Mouse (Mus musculus) heart, embryonic 16.5 days (tissue): Measurements from ENCODE around the gene Slc41a1. TPM values are rescaled to one million over a fixed set of nuclear protein-coding genes. Genes with fewer than 3 reads are reported as not detected.
"Not testable (repeated sequence)": the region's sequence is repeated elsewhere in the genome, so short reads cannot be mapped to it uniquely, and the experiment has no call there.

Source experiments
- ATAC-seq: fragments of 200-750 bp; cut with Nextera tagmentation; replicated peaks from 2 replicates; pipeline ENCODE4 v1.8.0; 2017; ENCODE audit warnings: moderate number of reproducible peaks; ENCODE audit not compliant: insufficient read depth, low FRiP score; ENCODE audit errors: extremely low read depth
- H3K27ac ChIP-seq: fragments of 300-500 bp; sonication (generic); 2 replicates; pipeline ENCODE4 v1.5.1; 2014; ENCODE audit warnings: mild to moderate bottlenecking, low read length, control low read depth, moderate library complexity
- H3K27me3 ChIP-seq: fragments of 300-500 bp; sonication (generic); 2 replicates; pipeline ENCODE4 v1.6.1; 2014; ENCODE audit warnings: low read length, mixed read lengths; ENCODE audit not compliant: control insufficient read depth, insufficient read depth
- H3K36me3 ChIP-seq: fragments of 300-500 bp; sonication (generic); 2 replicates; pipeline ENCODE4 v1.6.1; 2014; ENCODE audit not compliant: control insufficient read depth, insufficient read depth
- H3K4me1 ChIP-seq: fragments of 300-500 bp; sonication (generic); 2 replicates; pipeline ENCODE4 v1.6.1; 2014; ENCODE audit warnings: low read length, mixed read lengths; ENCODE audit not compliant: control insufficient read depth, insufficient read depth
- H3K4me2 ChIP-seq: fragments of 300-500 bp; sonication (generic); 2 replicates; pipeline ENCODE4 v1.6.1; 2014; ENCODE audit warnings: low read depth, mild to moderate bottlenecking, control low read depth, low read length
- H3K4me3 ChIP-seq: fragments of 300-500 bp; sonication (generic); 2 replicates; pipeline ENCODE4 v1.5.1; 2014; ENCODE audit warnings: mild to moderate bottlenecking, control low read depth, low read length
- H3K9ac ChIP-seq: fragments of 300-500 bp; sonication (generic); 2 replicates; pipeline ENCODE4 v1.6.1; 2014; ENCODE audit warnings: low read length, control low read depth
- H3K9me3 ChIP-seq: fragments of 300-500 bp; sonication (generic); replicated peaks from 2 replicates; pipeline ENCODE4 v1.6.1; 2016; ENCODE audit warnings: low read length; ENCODE audit not compliant: control insufficient read depth
- WGBS: fragments of 180-500 bp; shearing (Covaris S2); extraction: QIAGEN DNeasy Blood & Tissue Kit; methylation state at CpG from one replicate; pipeline ENCODE4 v1.1.7; 2014; 5-methylcytosine and 5-hydroxymethylcytosine counted together
- polyA plus RNA-seq: library from polyadenylated mRNA; unstranded; fragments of >200 nt; fragmentation: Nextera tagmentation; extraction: Ambion mirVana; gene quantifications from 2 replicates; pipeline ENCODE4 v1.2.1, GENCODE M21; 2015

The Slc41a1 gene
- polyA plus RNA-seq, 1 experiment from 2014 or later, result 10.3 TPM

DNA sequence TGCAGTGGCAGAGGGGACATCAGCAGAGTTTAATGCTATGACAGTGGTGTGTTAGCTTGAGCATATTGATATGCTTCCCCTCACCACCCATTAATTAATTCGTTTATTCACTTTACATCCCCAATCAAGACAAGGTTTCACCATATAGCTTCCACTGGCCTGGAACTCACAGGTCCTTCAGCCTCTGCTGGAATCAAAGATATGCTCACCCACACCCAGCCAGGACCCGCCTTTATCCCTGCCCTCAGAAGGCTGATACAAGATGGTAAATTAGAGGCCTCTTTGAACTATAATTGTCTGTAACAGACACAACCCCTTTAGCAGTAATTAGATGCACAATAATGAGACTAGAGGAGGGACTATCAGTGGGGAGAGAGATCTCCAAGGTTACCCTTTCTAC, 17.6 kb upstream of the Slc41a1 start:
- Histone ChIP-seq H3K27me3 (no peaks in the 10 kb centered on the region), H3K9me3 (no peaks in the 10 kb centered on the region), H3K4me1 (no peaks in the 10 kb centered on the region), H3K36me3 (no peaks in the 10 kb centered on the region), H3K27ac (no peak overlapping the region), H3K9ac (no peak overlapping the region), H3K4me3 (no peak overlapping the region), H3K4me2 (no peak overlapping the region)
- ATAC-seq, result no peak
- 71% methylated on average over 2 of the region's 2 CpGs for WGBS

DNA sequence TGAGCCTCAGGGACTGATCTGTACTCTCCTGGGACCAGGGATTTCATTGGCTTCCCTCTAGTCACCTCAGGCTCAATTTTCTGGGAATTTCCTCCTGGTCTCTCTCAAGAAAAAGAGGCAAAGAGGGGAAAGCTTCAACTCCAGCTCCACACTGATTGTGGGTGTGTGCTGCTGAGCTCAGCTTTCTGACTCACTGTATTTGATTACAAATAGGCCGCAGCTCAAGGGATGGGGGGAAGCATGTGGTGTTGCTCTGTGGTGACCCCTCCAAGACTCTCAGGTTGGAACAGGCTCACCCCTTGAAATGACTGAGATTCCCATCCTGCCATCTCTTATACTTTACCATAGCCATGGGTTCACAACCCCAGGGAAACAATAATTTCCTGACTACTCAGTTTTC, 15.9 kb upstream of the Slc41a1 start:
- Histone ChIP-seq H3K4me2 (no peak overlapping the region), H3K9ac (no peak overlapping the region), H3K4me1 (no peaks in the 10 kb centered on the region), H3K27ac (no peak overlapping the region), H3K9me3 (no peaks in the 10 kb centered on the region), H3K36me3 (no peaks in the 10 kb centered on the region), H3K4me3 (no peak overlapping the region), H3K27me3 (no peaks in the 10 kb centered on the region)
- WGBS, result 75% methylated on average over 1 of the region's 1 CpGs
- ATAC-seq, result no peak

DNA sequence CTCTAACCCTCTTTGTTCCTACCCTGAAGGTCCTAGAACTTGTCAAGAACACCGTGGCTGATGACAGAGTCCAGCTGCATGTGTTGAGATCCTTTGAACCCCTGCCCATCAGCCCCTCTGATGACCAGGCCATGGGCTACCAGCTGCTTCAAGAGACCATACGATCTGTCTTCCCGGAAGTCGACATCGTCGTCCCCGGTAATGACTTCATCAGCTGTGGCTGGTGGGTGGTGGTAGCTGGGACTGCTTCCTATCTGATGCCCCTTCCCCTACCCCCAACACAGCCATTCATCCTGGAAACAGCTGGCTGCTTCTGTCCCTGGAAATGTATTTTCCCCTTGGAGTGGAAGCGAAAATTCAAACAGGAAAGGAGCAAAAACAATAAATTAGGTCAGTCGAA, 15.3 kb upstream of the Slc41a1 start:
- Histone ChIP-seq H3K27ac (no peak overlapping the region), H3K9ac (no peak overlapping the region), H3K4me3 (no peak overlapping the region), H3K4me1 (no peaks in the 10 kb centered on the region), H3K27me3 (no peaks in the 10 kb centered on the region), H3K4me2 (no peak overlapping the region), H3K9me3 (no peaks in the 10 kb centered on the region), H3K36me3 (no peaks in the 10 kb centered on the region)
- WGBS, result 36% methylated on average over 9 of the region's 9 CpGs
- ATAC-seq, result no peak

DNA sequence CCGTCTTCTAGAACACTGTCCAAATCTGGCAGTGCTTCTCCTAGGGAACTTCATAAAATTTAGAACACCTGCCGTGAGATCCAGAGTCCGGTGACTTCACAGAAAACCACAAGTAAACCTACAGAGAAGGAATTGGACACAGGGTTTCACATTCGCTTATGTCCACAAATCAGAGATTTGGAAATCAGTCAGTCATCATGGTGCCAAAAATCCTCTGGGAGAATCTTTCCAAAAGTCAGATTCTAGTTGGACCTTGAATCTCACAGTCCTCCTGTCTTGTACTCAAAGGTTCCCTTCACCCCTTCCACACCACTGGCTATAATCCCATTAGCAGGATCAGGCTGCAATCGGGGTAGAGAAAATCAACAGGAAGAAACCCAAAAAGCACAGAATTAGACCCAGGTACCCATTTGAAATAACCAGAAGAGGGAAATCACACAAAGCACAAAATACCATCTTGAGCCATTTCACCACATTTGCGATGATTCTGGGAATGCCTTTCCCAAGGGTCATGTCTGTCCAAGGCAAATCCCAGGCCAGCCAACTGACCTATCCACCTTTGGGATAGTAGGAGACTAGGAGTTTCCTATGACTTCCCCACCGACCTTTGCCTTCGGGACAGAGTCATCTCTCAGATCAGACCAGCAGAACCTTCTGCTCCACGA, 14.5 kb upstream of the Slc41a1 start:
- Histone ChIP-seq H3K4me3 (no peak overlapping the region), H3K9me3 (no peaks in the 10 kb centered on the region)
- ATAC-seq, result no peak

DNA sequence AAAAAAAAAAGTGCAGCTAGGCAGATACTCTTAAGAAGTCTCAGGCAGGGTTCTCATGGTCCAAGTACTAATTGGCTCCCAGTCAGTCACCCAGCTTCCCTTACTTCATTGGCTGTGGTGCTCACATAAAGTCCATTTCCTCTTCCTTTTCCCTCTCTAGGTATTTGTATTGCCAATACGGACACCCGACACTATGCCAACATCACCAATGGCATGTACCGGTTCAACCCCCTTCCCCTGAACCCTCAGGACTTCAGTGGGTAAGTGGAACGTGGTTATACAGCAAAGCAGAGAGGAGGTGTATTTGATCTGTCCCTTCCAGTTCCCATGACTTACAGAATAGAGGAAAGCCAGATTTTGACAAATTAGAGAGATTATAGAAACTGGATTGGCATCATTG, 13.6 kb upstream of the Slc41a1 start:
- 89% methylated on average over 4 of the region's 4 CpGs for WGBS

More for the DNA sequence above, 14.5 kb upstream of the Slc41a1 start:
- Histone ChIP-seq H3K27ac (no peak overlapping the region), H3K36me3 (no peaks in the 10 kb centered on the region), H3K4me1 (no peaks in the 10 kb centered on the region), H3K9ac (no peak overlapping the region), H3K27me3 (no peaks in the 10 kb centered on the region), H3K4me2 (no peak overlapping the region)
- WGBS, result 81% methylated on average over 9 of the region's 9 CpGs

DNA sequence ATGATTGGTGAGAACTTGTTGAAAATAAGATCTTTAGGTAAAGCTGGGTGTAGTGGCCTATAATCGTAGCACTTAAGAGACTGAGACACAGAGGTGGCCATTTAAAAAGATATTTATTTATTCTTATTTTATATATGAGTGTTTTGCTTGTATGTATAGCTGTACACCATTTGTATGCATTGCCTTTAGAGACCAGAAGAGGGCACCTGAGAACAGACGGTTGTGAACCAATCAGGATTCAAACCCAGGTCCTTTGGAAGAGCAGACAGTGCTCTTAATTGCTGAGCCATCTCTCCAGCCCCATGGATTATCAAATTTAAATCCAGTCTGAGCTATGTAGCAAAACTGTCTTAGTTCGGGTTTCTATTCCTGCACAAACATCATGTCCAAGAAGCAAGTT, 13.1 kb upstream of the Slc41a1 start:
- H3K9me3 ChIP-seq, result peaks cover under 1% of the 10 kb centered on the region
- H3K36me3 ChIP-seq, result no peaks in the 10 kb centered on the region
- no peak overlapping the region for H3K4me2 ChIP-seq
- no peak overlapping the region for H3K27ac ChIP-seq
- 81% methylated on average over 3 of the region's 3 CpGs for WGBS
- no peak overlapping the region for H3K9ac ChIP-seq
- H3K4me1 ChIP-seq, result no peaks in the 10 kb centered on the region
- H3K27me3 ChIP-seq, result no peaks in the 10 kb centered on the region
- ATAC-seq, result no peak
- no peak overlapping the region for H3K4me3 ChIP-seq

More for the DNA sequence above, 13.6 kb upstream of the Slc41a1 start:
- Histone ChIP-seq H3K9me3 (no peaks in the 10 kb centered on the region), H3K36me3 (no peaks in the 10 kb centered on the region), H3K4me3 (no peak overlapping the region), H3K9ac (no peak overlapping the region), H3K27me3 (no peaks in the 10 kb centered on the region), H3K27ac (no peak overlapping the region), H3K4me2 (no peak overlapping the region), H3K4me1 (no peaks in the 10 kb centered on the region)
- ATAC-seq, result no peak

DNA sequence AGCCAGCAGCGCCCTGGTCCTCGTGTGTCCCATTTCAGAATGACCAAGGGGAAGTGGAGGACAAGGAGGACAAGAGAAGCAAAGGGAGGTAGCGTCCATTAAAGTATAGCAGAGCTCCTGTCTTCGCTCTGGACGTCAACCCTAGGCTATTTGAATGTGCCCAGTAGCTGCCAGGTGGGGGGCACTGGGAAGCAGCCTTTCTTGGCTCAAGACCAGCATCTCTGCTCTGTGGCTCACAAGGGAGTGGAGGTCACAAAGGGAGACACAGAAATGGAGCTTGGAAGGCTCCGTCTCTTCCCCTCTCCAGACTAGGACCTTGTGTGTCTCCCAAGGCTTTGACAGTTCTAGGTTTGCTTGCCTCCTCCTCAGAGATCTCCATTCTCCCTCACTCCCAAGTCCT, 10.4 kb upstream of the Slc41a1 start:
- no peak for ATAC-seq
- 66% methylated on average over 6 of the region's 6 CpGs for WGBS
- H3K36me3 ChIP-seq, result no peaks in the 10 kb centered on the region
- H3K27ac ChIP-seq, result no peak overlapping the region
- no peak overlapping the region for H3K4me2 ChIP-seq
- H3K4me3 ChIP-seq, result no peak overlapping the region
- no peak overlapping the region for H3K9ac ChIP-seq
- H3K4me1 ChIP-seq, result no peaks in the 10 kb centered on the region
- peaks cover 3% of the 10 kb centered on the region for H3K9me3 ChIP-seq
- H3K27me3 ChIP-seq, result no peaks in the 10 kb centered on the region

DNA sequence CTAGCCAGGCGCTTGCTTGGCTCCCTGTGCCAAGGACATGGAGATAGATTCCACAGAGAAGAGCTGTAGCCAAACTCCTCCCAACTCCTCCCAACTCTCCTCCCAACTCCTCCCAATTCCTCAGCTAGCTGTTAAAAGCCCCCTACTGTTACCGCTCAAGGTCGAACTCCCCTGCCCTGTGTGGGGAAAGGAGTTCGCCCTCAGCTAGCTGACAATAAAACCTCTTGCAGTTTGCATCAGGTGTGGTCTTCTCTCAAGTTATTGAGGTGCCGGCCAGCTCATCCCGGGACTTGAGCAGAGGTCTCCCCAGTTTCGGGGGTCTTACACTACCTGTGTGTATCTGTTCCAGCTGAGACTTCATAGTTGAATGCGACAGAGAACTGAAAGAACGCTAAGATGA, 6.9 kb upstream of the Slc41a1 start:
- not testable (repeated sequence) for H3K9me3 ChIP-seq, ATAC-seq, H3K27me3 ChIP-seq, H3K9ac ChIP-seq, H3K4me2 ChIP-seq, H3K27ac ChIP-seq, H3K4me3 ChIP-seq, H3K4me1 ChIP-seq, H3K36me3 ChIP-seq
- WGBS, result 71% methylated on average over 8 of the region's 9 CpGs

DNA sequence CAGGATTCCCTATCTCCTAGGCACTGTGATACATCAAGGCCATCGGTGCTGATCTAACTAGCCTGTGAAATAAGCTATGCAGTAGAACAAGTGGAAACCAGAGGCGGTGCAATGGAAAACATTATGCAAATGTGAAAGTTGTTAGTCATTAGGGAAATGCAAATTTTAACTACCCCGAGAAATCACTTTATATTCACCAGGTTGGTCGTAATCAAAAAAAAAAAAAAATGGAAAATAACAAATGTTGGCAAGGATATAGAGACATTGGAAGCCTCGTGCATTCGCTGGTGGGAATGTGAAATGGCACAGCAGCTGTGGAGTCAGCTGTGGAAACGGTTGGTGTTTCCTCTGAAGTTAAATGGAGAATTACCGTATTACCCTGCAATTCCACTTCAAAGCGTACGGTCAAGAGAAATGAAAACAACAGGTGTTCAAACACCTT, 6.4 kb upstream of the Slc41a1 start:
- Histone ChIP-seq H3K4me3 (no peak overlapping the region), H3K4me1 (no peaks in the 10 kb centered on the region), H3K9ac (no peak overlapping the region), H3K27ac (no peak overlapping the region), H3K9me3 (peaks cover 3% of the 10 kb centered on the region), H3K4me2 (no peak overlapping the region), H3K36me3 (no peaks in the 10 kb centered on the region), H3K27me3 (no peaks in the 10 kb centered on the region)
- WGBS, result 75% methylated on average over 10 of the region's 10 CpGs
- ATAC-seq, result no peak
